Mouse (Mus musculus) MEL (cell line): ENCODE measurements around the gene Dag1. TPM values are rescaled to one million over a fixed set of nuclear protein-coding genes. Genes with fewer than 3 reads are reported as not detected.

Experiments
- DNase-seq: peaks from one replicate; pipeline ENCODE4 v3.0.0; 2011; ENCODE audit warnings: low read depth, low spot score
- H3K27ac ChIP-seq: 2 replicates; pipeline ENCODE4 v1.5.1; 2012; ENCODE audit warnings: low read depth, mild to moderate bottlenecking, control low read depth, low read length, moderate library complexity; ENCODE audit not compliant: control insufficient read depth
- H3K27me3 ChIP-seq, 2 experiments: fragments of 150-350 bp in 1 of 2; sonication (generic) in 1 of 2; 2 replicates each; pipeline ENCODE4 v1.6.1; 2012; ENCODE audit warnings: low read length in 2 of 2, mild to moderate bottlenecking in 2 of 2, improper control_type of control experiment in 1 of 2, moderate library complexity in 1 of 2; ENCODE audit not compliant: insufficient read depth in 2 of 2, control insufficient read depth in 1 of 2
- H3K36me3 ChIP-seq, 2 experiments: 2 replicates each; pipeline ENCODE4 v1.6.1; 2012 to 2014; ENCODE audit warnings: low read length in 2 of 2, improper control_type of control experiment in 1 of 2, inconsistent platforms in 1 of 2, mild to moderate bottlenecking in 1 of 2; ENCODE audit not compliant: insufficient read depth in 2 of 2, control insufficient read depth in 1 of 2
- H3K4me1 ChIP-seq, 2 experiments: fragments of 150-350 bp in 1 of 2; sonication (generic) in 1 of 2; 2 replicates each; pipeline ENCODE4 v1.6.1; 2012; ENCODE audit warnings: low read length in 2 of 2, improper control_type of control experiment in 1 of 2, mild to moderate bottlenecking in 1 of 2; ENCODE audit not compliant: insufficient read depth in 2 of 2, control insufficient read depth in 1 of 2
- H3K4me3 ChIP-seq, 2 experiments: fragments of 150-350 bp in 1 of 2; sonication (generic) in 1 of 2; 2 replicates each; pipeline ENCODE4 v1.5.1; 2012; ENCODE audit warnings: low read depth in 2 of 2, low read length in 2 of 2, mild to moderate bottlenecking in 2 of 2, moderate library complexity in 2 of 2, control low read depth in 1 of 2, improper control_type of control experiment in 1 of 2; ENCODE audit not compliant: control insufficient read depth in 1 of 2, insufficient read depth in 1 of 2
- H3K79me2 ChIP-seq: 2 replicates; pipeline ENCODE4 v1.6.1; 2012; ENCODE audit warnings: mild to moderate bottlenecking, low read length, moderate library complexity; ENCODE audit not compliant: control insufficient read depth, poor library complexity, insufficient read depth
- H3K9ac ChIP-seq: 2 replicates; pipeline ENCODE4 v1.6.1; 2012; ENCODE audit warnings: low read depth, mild to moderate bottlenecking, control low read depth, low read length, moderate library complexity; ENCODE audit not compliant: control insufficient read depth, poor library complexity, severe bottlenecking
- H3K9me3 ChIP-seq: fragments of 150-350 bp; sonication (generic); replicated peaks from 2 replicates; pipeline ENCODE4 v1.6.1; 2012; ENCODE audit warnings: mild to moderate bottlenecking, low read length, improper control_type of control experiment, moderate library complexity; ENCODE audit not compliant: insufficient read depth
- CTCF ChIP-seq, 3 experiments: IDR thresholded peaks in 2 of 3; conservative IDR thresholded peaks in 1 of 3; 2 replicates each; pipeline ENCODE4 v1.5.1; 2011 to 2012; ENCODE audit warnings: low read length in 3 of 3, low read depth in 2 of 3, mild to moderate bottlenecking in 2 of 3, improper control_type of control experiment in 1 of 3, inconsistent platforms in 1 of 3, mixed read lengths in 1 of 3, moderate library complexity in 1 of 3; ENCODE audit not compliant: control insufficient read depth in 1 of 3, insufficient read depth in 1 of 3, poor library complexity in 1 of 3, severe bottlenecking in 1 of 3
- E2F4 ChIP-seq: IDR thresholded peaks from 2 replicates; pipeline ENCODE4 v1.6.1; 2011; ENCODE audit warnings: low read depth, low read length, improper control_type of control experiment, borderline replicate concordance
- GABPA ChIP-seq: IDR thresholded peaks from 2 replicates; pipeline ENCODE4 v1.6.1; 2012; ENCODE audit warnings: low read depth, mild to moderate bottlenecking, inconsistent platforms, low read length, improper control_type of control experiment, moderate library complexity
- MYC ChIP-seq: IDR thresholded peaks from 2 replicates; pipeline ENCODE4 v1.6.1; 2011; ENCODE audit warnings: low read depth, mild to moderate bottlenecking, low read length, improper control_type of control experiment, moderate library complexity
- NELFE ChIP-seq: IDR thresholded peaks from 2 replicates; pipeline ENCODE4 v1.6.1; 2011; ENCODE audit warnings: low read depth, low read length, improper control_type of control experiment
- polyA plus RNA-seq, 2 experiments: library from polyadenylated mRNA; stranded (reverse) in 1 of 2; unstranded in 1 of 2; fragments of >175 nt in 1 of 2; fragments of >200 nt in 1 of 2; gene quantifications; 2 replicates each; pipeline versions ENCODE4 v1.2.1 to v1.2.4; 2012; ENCODE audit warnings: low replicate concordance in 2 of 2, low read depth in 1 of 2; ENCODE audit not compliant: insufficient read length in 2 of 2, insufficient read depth in 1 of 2, missing spikeins in 1 of 2
- total RNA-seq: library from RNA; depleted of rRNA; stranded (reverse); fragments of 300-350 nt; gene quantifications from 2 replicates; pipeline ENCODE4 v1.2.3, GENCODE M21; 2012; rRNA removed

Gene Dag1
- total and polyA plus RNA-seq, 3 experiments, result 7.8 to 27.6 TPM; not detected in 1

DNA sequence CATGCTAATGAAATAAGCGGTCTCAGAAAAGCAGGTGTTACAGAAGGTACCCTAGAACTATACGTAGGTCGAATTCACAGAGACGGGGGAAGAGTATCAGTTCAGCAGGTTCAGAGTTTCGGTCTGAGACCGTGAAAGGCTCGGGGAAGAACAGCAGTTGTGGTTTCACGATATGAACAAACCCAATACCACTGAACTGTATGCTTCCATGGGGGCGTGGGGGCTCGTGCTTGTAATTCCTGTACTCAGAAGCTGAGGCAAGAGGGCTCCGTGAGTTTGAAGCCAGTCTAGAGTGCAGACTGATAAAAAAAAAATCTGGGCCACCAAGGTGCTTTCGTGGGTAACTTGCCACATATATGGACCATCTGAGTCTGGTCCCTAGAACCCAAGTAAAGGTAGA, 108.9 kb downstream of the Dag1 start:
- no peaks in the 10 kb centered on the region for H3K36me3 ChIP-seq
- no peak overlapping the region for H3K27ac ChIP-seq
- no peak for DNase-seq
- no peaks in the 10 kb centered on the region for H3K79me2 ChIP-seq
- no peaks in the 10 kb centered on the region for H3K9me3 ChIP-seq
- H3K27me3 ChIP-seq, result peaks cover 3 to 6% of the 10 kb centered on the region in 2 experiments
- TF ChIP-seq CTCF (IDR thresholded peaks at IDR 0.05 in 2 of 3, conservative IDR thresholded peaks at IDR 0.05 in 1 of 3; ENCODE audit: control insufficient read depth in 1 of 3, insufficient read depth in 1 of 3, low read depth in 2 of 3, low read length in 3 of 3, poor library complexity in 1 of 3, severe bottlenecking in 1 of 3) (no peak), NELFE (no peak), MYC (no peak), E2F4 (no peak), GABPA (no peak)
- H3K9ac ChIP-seq, result no peak overlapping the region
- no peaks in the 10 kb centered on the region for H3K4me1 ChIP-seq
- H3K4me3 ChIP-seq, result no peak overlapping the region

Other genes with a start within 250 kb of the Dag1 start
- gene Gmppb, start 214.7 kb downstream of the Dag1 start, total RNA-seq, result 38.1 and 50.4 TPM in 2 replicates
- gene Gmppb, start 214.7 kb downstream of the Dag1 start, polyA plus RNA-seq, result 10 to 100 TPM in 1 of 2 experiments, not detected in 1; 26.2 TPM
- 1.2 and 2.2 TPM in 2 replicates for gene Amigo3, start 210.8 kb downstream of the Dag1 start, total RNA-seq
- gene Amigo3, start 210.8 kb downstream of the Dag1 start, polyA plus RNA-seq, result 1 to 10 TPM in 1 of 2 experiments, not detected in 1; 3.4 TPM
- gene Mst1, start 183.5 kb downstream of the Dag1 start, total RNA-seq, result 1.6 and 4.6 TPM in 2 replicates
- 1 to 10 TPM in 1 of 2 experiments, not detected in 1; 10.0 TPM for gene Mst1, start 183.5 kb downstream of the Dag1 start, polyA plus RNA-seq
- 24.9 and 28.5 TPM in 2 replicates for gene Rnf123, start 180.6 kb downstream of the Dag1 start, total RNA-seq
- gene Rnf123, start 180.6 kb downstream of the Dag1 start, polyA plus RNA-seq, result 10 to 100 TPM in 1 of 2 experiments, not detected in 1; 74.8 TPM
- gene Apeh, start 169.4 kb downstream of the Dag1 start, total RNA-seq, result 57.5 and 76.1 TPM in 2 replicates
- 10 to 100 TPM in 1 of 2 experiments, not detected in 1; 69.0 TPM for gene Apeh, start 169.4 kb downstream of the Dag1 start, polyA plus RNA-seq
- gene Bsn, start 73.6 kb downstream of the Dag1 start, total RNA-seq, result 2.7 and 3.5 TPM in 2 replicates
- 1 to 10 TPM in 1 of 2 experiments, not detected in 1; 5.6 TPM for gene Bsn, start 73.6 kb downstream of the Dag1 start, polyA plus RNA-seq
- gene Nicn1, start 26.5 kb upstream of the Dag1 start, total RNA-seq, result 1.6 and 2.0 TPM in 2 replicates
- gene Nicn1, start 26.5 kb upstream of the Dag1 start, polyA plus RNA-seq, result 1 to 10 TPM in 1 of 2 experiments, not detected in 1; 4.7 TPM
- gene Amt, start 32.9 kb upstream of the Dag1 start, total RNA-seq, result 0.15 and 0.26 TPM in 2 replicates
- gene Amt, start 32.9 kb upstream of the Dag1 start, polyA plus RNA-seq, result under 1 TPM in 1 of 2 experiments, not detected in 1; 0.58 TPM
- 80.9 and 83.1 TPM in 2 replicates for gene Rhoa, start 42.2 kb upstream of the Dag1 start, total RNA-seq
- 100 to 1,000 TPM in 1 of 2 experiments, not detected in 1; 241 TPM for gene Rhoa, start 42.2 kb upstream of the Dag1 start, polyA plus RNA-seq
- gene Tcta, start 42.2 kb upstream of the Dag1 start, total RNA-seq, result 3.4 and 4.9 TPM in 2 replicates
- 1 to 10 TPM in 1 of 2 experiments, not detected in 1; 7.0 TPM for gene Tcta, start 42.2 kb upstream of the Dag1 start, polyA plus RNA-seq
- gene Gpx1, start 74.9 kb upstream of the Dag1 start, total RNA-seq, result 1,163 and 1,351 TPM in 2 replicates
- 1,000 to 10,000 TPM; 1,085 to 1,266 TPM for gene Gpx1, start 74.9 kb upstream of the Dag1 start, polyA plus RNA-seq
- gene Usp4, start 83.9 kb upstream of the Dag1 start, total RNA-seq, result 85.4 and 88.4 TPM in 2 replicates
- 100 to 1,000 TPM in 1 of 2 experiments, not detected in 1; 128 TPM for gene Usp4, start 83.9 kb upstream of the Dag1 start, polyA plus RNA-seq
- 0.69 and 0.92 TPM in 2 replicates for gene 1700102P08Rik, start 128.8 kb upstream of the Dag1 start, total RNA-seq
- gene 1700102P08Rik, start 128.8 kb upstream of the Dag1 start, polyA plus RNA-seq, result 1 to 10 TPM in 1 of 2 experiments, not detected in 1; 1.0 TPM
- not detected in 2 replicates for gene Ccdc36, start 164.5 kb upstream of the Dag1 start, total RNA-seq
- gene Ccdc36, start 164.5 kb upstream of the Dag1 start, polyA plus RNA-seq, result not detected
- not detected in 2 replicates for gene BC048562, start 172.5 kb upstream of the Dag1 start, total RNA-seq
- not detected for gene BC048562, start 172.5 kb upstream of the Dag1 start, polyA plus RNA-seq
- 18.3 and 23.1 TPM in 2 replicates for gene Ccdc71, start 196.6 kb upstream of the Dag1 start, total RNA-seq
- gene Ccdc71, start 196.6 kb upstream of the Dag1 start, polyA plus RNA-seq, result 10 to 100 TPM in 1 of 2 experiments, not detected in 1; 39.9 TPM
- gene Klhdc8b, start 197.6 kb upstream of the Dag1 start, total RNA-seq, result 48.0 and 71.9 TPM in 2 replicates
- gene Klhdc8b, start 197.6 kb upstream of the Dag1 start, polyA plus RNA-seq, result 10 to 100 TPM; 57.3 to 77.2 TPM
- gene Lamb2, start 215.8 kb upstream of the Dag1 start, total RNA-seq, result 0.56 and 0.58 TPM in 2 replicates
- gene Lamb2, start 215.8 kb upstream of the Dag1 start, polyA plus RNA-seq, result under 1 TPM in 1 of 2 experiments, not detected in 1; 0.84 TPM
- gene Usp19, start 226.6 kb upstream of the Dag1 start, total RNA-seq, result 69.0 and 76.1 TPM in 2 replicates
- gene Usp19, start 226.6 kb upstream of the Dag1 start, polyA plus RNA-seq, result 100 to 1,000 TPM in 1 of 2 experiments, not detected in 1; 162 TPM
- gene Qars, start 243.7 kb upstream of the Dag1 start, total RNA-seq, result 267 and 286 TPM in 2 replicates
- gene Qars, start 243.7 kb upstream of the Dag1 start, polyA plus RNA-seq, result 100 to 1,000 TPM in 1 of 2 experiments, not detected in 1; 407 TPM